Mouse (Mus musculus): ENCODE data around the gene Rufy2.
"Not testable (repeated sequence)": the region's sequence is repeated elsewhere in the genome, so short reads cannot be mapped to it uniquely, and the experiment has no call there.

Rufy2 gene

DNA sequence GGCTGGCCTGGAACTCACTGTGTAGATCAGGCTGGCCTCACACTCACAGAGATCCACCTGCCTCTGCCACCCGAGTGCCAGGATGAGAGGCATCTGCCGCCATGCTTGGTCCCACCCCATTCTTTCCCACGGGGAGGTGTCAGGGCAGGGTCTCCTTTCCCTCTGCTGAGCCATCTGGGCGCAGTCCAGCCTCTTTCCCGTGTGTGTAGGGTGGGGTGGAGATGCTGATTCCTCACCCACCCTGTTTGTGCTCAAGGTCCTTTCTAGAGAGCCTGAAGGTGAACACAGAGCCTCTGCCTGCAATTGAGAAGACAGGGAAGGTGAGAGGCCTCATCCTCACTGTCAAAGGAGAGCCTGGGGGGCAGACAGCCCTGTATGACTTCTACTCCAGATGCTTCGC lies 74.0 kb downstream of the Rufy2 start:
- not testable (repeated sequence) for DNase-seq

- DNase-seq, result peak; percentile 36
Observed at GRCm38 (mm10) chr10:63054586-63054985, 74.6 kb downstream of the Rufy2 start.

DNA sequence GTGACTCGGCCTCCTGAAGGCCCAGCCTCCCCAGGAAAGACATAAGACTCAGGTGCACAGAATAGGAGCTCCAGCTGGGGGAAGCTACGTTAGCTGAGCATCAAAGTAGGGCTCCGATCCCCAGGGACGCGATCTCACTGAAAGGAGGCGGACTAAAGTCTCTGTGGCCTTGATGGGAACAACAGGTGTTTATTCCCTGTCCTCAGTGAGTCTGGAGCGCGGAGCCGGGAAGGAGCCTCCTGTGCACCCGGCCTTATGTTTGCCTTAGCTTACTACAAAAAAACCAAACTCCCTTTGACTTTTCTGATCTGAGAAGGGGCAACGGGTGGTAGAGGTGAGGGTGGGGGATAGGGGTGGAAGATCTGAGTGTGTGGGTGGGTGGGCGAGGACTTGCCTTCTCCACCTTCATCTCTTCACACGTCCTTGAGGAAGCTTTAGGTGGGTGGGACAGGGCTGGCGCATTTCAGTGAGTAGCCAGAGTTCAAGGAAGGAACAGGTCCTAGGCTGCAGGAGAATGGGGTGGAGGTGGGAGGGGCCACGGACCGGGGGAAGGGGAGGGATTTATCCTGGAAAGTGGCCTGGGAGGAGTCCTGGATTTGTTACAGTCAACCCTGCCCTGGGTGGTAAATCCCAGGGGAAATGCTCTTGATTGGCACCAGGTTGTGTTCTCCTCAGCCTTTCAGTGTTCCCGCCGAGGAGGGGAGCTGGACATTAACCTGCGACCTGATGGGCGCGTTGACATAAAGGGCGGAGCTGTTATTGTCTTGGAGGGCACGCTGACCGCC lies 77.1 kb downstream of the Rufy2 start:
- no peak for DNase-seq

- DNase-seq, result no peak
Observed at GRCm38 (mm10) chr10:63059862-63060261, 79.8 kb downstream of the Rufy2 start, which contains the start of gene Pbld1. TSS of gene Pbld1 (plus strand) at chr10:63060162.

GRCm38 (mm10) chr10:63060406-63060805 lies 80.4 kb downstream of the Rufy2 start:
- no peak for DNase-seq

DNA sequence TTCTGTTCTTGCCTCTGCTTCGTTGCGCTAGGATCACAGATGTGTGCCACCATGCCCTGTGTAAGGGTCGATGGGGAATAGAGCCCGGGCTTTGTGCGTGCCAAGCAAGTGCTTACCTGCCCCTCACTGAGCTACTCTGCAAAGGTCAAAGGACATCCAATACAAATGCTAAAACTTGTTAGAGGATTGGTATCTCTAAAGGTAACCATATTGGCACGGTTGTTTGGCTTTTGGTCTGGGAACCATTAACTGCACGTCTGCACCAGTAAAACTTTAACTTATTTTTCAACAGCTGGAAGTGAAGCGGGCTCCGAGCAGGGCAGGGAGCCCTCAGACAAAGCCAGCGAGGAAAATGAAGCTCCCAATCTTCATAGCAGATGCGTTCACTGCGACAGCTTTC lies 81.2 kb downstream of the Rufy2 start:
- DNase-seq, result no peak

- DNase-seq, result no peak
Observed at GRCm38 (mm10) chr10:63062696-63063095, 82.7 kb downstream of the Rufy2 start.

DNA sequence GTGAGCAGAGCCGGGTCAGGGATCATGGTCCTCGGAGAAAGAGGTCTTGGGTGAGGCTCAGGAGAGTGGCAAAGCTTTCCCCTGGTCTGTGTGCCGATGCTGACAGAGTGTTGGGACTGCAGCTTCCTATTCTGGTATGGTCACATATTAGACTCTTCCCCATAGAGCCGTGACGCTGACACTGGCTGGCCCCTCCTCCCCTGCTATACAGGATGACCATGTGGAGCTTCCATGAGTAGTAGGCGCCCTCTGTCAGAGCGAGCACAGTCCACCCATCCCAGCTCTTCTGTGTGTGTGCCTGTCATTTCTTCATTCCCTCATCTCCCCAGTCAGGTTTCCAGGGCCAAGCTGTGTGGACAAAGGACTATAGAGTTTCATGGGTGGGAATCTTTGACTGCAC lies 83.3 kb downstream of the Rufy2 start:
- DNase-seq, result no peak

- DNase-seq, result no peak
Observed at GRCm38 (mm10) chr10:63064516-63064915, 84.5 kb downstream of the Rufy2 start.

DNA sequence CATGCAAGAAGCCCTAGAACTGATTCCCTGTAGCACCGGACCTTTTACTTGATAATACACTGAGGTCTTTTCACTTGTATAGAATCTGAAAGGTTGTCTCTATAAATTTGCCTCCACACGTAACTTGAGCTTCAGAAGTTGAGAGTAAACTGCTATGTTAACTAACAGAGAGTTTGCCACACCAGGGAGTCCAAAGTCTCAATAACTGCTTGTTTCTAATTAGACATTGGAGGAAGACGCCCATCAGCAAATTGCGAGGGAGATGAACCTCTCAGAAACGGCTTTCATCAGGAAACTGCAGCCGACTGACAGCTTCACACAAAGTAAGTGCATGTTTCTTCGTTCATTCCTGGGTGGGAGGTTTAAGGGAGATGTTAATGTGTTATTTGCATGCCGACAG lies 85.5 kb downstream of the Rufy2 start:
- DNase-seq, result no peak

DNA sequence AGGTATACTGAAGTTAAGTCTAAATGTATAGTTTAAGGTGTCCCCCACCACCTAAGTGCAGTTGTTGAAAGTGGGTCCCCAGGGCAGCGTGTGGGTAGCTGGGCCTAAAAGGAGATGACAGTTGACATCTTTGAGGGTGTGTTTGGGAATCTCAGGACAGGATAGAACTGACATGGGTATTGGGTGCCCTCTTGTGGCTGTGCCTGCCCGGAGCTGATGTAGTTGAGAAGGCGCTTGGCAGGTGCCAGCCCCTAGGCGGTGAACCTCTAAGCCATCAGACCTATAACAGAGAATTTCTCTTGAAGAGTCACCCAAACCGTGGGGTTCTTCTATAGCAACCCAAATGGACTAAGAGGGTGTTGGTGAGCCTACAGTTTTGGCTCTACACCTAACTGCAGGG lies 86.0 kb downstream of the Rufy2 start:
- DNase-seq, result peak; percentile 86
